In genomic region chr19:18708101-18708500, GRCm38 (mm10) we compare ENCODE assay signal across 13 mouse cellular contexts. TPM values are rescaled to one million over a fixed set of nuclear protein-coding genes. Genes with fewer than 3 reads are reported as not detected.
"Had no signal": no experiment of that assay in that cellular context is flagged by ENCODE, and none has a peak within 500 bp of the region (broad histone marks: within the 10 kb centered on the region; RNA-seq: fewer than 3 reads in every experiment).

No protein-coding gene starts in this region.

- DNase-seq: kidney, postnatal 25 days; layer of hippocampus, adult 9-11 months; layer of hippocampus, postnatal 36 days; lung, adult 18-20 months; right cerebral cortex, adult 18-20 months; right cerebral cortex, postnatal 25 days had no signal

- H3K9me3 ChIP-seq: limb, embryonic 13.5 days; midbrain, embryonic 12.5 days; neural tube, embryonic 15.5 days had no signal

- H3K27me3 ChIP-seq: limb, embryonic 13.5 days; midbrain, embryonic 12.5 days; neural tube, embryonic 15.5 days had no signal

- H3K9ac ChIP-seq: limb, embryonic 13.5 days; liver, embryonic 14.5 days; midbrain, embryonic 12.5 days; neural tube, embryonic 15.5 days had no signal

- H3K4me3 ChIP-seq: limb, embryonic 13.5 days; midbrain, embryonic 12.5 days; myocyte; neural tube, embryonic 15.5 days had no signal

- H3K4me2 ChIP-seq: limb, embryonic 13.5 days; midbrain, embryonic 12.5 days; neural tube, embryonic 15.5 days had no signal

- H3K36me3 ChIP-seq: midbrain, embryonic 12.5 days; neural tube, embryonic 15.5 days had no signal

- H3K4me1 ChIP-seq: limb, embryonic 13.5 days; midbrain, embryonic 12.5 days had no signal

- H3K27ac ChIP-seq: limb, embryonic 13.5 days; liver, embryonic 14.5 days; midbrain, embryonic 12.5 days; neural tube, embryonic 15.5 days; stomach, postnatal 0 days had no signal

RNA-seq across cellular contexts. Expression of gene Trpm6, which starts 41.7 kb away (rescaled TPM):
- total RNA-seq: megakaryocyte-erythroid progenitor cell, adult 5-6 weeks had no signal
